Mouse (Mus musculus) heart, embryonic 11.5 days (tissue): ENCODE data around the gene Ralgps1. TPM values are rescaled to one million over a fixed set of nuclear protein-coding genes. Genes with fewer than 3 reads are reported as not detected.
A peak's percentile ranks its signal among the peaks of the same experiment; 100 is the strongest.

Source experiments
- ATAC-seq: fragments of 200-750 bp; cut with Nextera tagmentation; replicated peaks from 2 replicates; pipeline ENCODE4 v1.8.0; 2017; ENCODE audit warnings: moderate library complexity; ENCODE audit not compliant: insufficient number of reproducible peaks, low FRiP score, low TSS enrichment
- H3K27ac ChIP-seq: fragments of 300-500 bp; sonication (generic); 2 replicates; pipeline ENCODE4 v1.5.1; 2014; ENCODE audit warnings: mild to moderate bottlenecking, low read depth, low read length
- H3K27me3 ChIP-seq: fragments of 300-500 bp; sonication (generic); 2 replicates; pipeline ENCODE4 v1.6.1; 2014; ENCODE audit warnings: mild to moderate bottlenecking, low read length, mixed read lengths; ENCODE audit not compliant: control insufficient read depth, insufficient read depth
- H3K36me3 ChIP-seq: fragments of 300-500 bp; sonication (generic); 2 replicates; pipeline ENCODE4 v1.6.1; 2014; ENCODE audit warnings: mild to moderate bottlenecking, low read length, moderate library complexity, mixed read lengths; ENCODE audit not compliant: control insufficient read depth, insufficient read depth
- H3K4me1 ChIP-seq: fragments of 300-500 bp; sonication (generic); 2 replicates; pipeline ENCODE4 v1.6.1; 2014; ENCODE audit warnings: low read length; ENCODE audit not compliant: control insufficient read depth, insufficient read depth
- H3K4me2 ChIP-seq: fragments of 300-500 bp; sonication (generic); 2 replicates; pipeline ENCODE4 v1.6.1; 2014; ENCODE audit warnings: mild to moderate bottlenecking, moderate library complexity
- H3K4me3 ChIP-seq: fragments of 300-500 bp; sonication (generic); 2 replicates; pipeline ENCODE4 v1.5.1; 2014; ENCODE audit warnings: low read depth, low read length
- H3K9ac ChIP-seq: fragments of 300-500 bp; sonication (generic); 2 replicates; pipeline ENCODE4 v1.6.1; 2014; ENCODE audit warnings: mild to moderate bottlenecking, low read depth, low read length, moderate library complexity
- H3K9me3 ChIP-seq: fragments of 300-500 bp; sonication (generic); replicated peaks from 2 replicates; pipeline ENCODE4 v1.6.1; 2016; ENCODE audit warnings: low read length; ENCODE audit not compliant: control insufficient read depth
- WGBS: fragments of 180-500 bp; shearing (Covaris S2); extraction: QIAGEN DNeasy Blood & Tissue Kit; methylation state at CpG from one replicate; pipeline ENCODE4 v1.1.7; 2014; ENCODE audit not compliant: insufficient replicate concordance; 5-methylcytosine and 5-hydroxymethylcytosine counted together
- polyA plus RNA-seq: library from polyadenylated mRNA; unstranded; fragments of >200 nt; fragmentation: Nextera tagmentation; extraction: Ambion mirVana; gene quantifications from 2 replicates; pipeline ENCODE4 v1.2.1, GENCODE M21; 2014

Ralgps1 gene
- polyA plus RNA-seq, 1 experiment from 2014 or later = 6.6 TPM

DNA sequence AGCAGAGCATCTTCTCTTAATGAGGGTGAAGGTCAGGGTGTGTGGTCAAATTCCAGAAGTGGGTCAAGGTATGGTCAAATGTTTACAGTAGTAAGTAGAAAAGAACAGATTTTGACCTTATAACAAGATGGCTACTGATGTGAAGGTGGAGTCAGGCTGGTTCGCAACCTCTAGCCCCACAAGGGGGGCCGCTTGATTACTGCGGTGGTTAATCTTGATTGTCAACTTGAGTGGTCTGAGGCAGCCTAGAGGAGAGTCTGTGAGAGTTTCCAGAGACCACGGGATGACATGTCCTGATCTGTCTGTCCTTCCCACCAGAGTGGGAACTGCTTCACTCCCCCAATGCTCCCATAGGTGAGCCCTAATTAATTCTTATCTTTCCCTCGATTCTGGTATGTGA is 29.3 kb upstream of the Ralgps1 start:
- 47% methylated on average over 5 of the region's 5 CpGs for WGBS
- H3K27me3 ChIP-seq = no peaks in the 10 kb centered on the region
- H3K27ac ChIP-seq = no peak overlapping the region
- H3K4me1 ChIP-seq = peaks cover 6% of the 10 kb centered on the region; the same call in 1 of the 2 replicates
- no peak overlapping the region for H3K4me3 ChIP-seq
- H3K9ac ChIP-seq = no peak overlapping the region
- H3K4me2 ChIP-seq = no peak overlapping the region
- no peaks in the 10 kb centered on the region for H3K9me3 ChIP-seq
- H3K36me3 ChIP-seq = no peaks in the 10 kb centered on the region
- ATAC-seq = no peak

DNA sequence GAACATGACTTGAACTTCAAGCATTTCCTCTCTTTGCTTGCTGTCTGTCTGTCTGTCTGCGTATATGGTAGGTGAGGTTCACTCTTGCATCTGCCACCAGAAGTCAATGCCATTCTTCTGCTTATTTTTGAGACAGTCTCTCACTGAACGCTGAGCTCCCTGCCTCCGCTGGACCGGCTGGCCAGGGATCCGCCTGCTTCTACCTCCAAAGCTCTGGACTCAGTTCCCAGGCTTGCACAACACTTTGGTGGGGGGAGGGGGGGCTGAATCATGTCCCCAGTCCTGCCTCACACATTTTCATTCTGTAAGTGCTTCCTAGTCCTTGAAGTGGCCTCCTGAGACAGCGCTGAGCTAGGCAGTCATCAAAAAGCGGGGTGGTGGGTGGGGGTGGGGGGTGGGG is 27.8 kb upstream of the Ralgps1 start:
- Histone ChIP-seq H3K27me3 (no peaks in the 10 kb centered on the region), H3K4me3 (no peak overlapping the region), H3K4me2 (no peak overlapping the region), H3K36me3 (no peaks in the 10 kb centered on the region), H3K27ac (no peak overlapping the region), H3K9me3 (no peaks in the 10 kb centered on the region), H3K4me1 (peaks cover 6% of the 10 kb centered on the region; the same call in 1 of the 2 replicates), H3K9ac (no peak overlapping the region)
- WGBS = 71% methylated on average over 6 of the region's 7 CpGs
- no peak for ATAC-seq

DNA sequence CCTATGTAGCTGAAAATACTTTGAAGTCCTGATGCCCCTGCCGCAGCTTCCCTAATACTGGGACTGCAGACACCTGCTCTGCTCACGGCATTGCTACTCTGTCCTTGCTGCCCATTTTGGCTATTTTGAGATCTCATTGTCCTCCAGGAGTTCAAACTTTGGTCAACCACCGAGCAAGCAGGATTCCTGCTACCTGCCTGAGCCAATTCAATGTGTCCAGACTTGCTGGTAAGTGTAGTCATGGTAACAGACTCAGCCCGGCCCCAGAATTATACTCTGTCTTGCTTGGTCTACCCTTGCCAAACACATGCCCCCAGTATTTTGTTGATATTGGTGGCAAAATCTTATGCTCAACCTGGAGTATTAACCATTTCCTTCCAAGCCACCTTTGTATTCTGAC is 25.8 kb upstream of the Ralgps1 start:
- Histone ChIP-seq H3K27ac (no peak overlapping the region), H3K4me1 (no peaks in the 10 kb centered on the region), H3K4me2 (no peak overlapping the region), H3K36me3 (no peaks in the 10 kb centered on the region), H3K9me3 (no peaks in the 10 kb centered on the region), H3K9ac (no peak overlapping the region), H3K27me3 (no peaks in the 10 kb centered on the region), H3K4me3 (no peak overlapping the region)
- no peak for ATAC-seq
- WGBS = 66% methylated on average over 4 of the region's 4 CpGs

DNA sequence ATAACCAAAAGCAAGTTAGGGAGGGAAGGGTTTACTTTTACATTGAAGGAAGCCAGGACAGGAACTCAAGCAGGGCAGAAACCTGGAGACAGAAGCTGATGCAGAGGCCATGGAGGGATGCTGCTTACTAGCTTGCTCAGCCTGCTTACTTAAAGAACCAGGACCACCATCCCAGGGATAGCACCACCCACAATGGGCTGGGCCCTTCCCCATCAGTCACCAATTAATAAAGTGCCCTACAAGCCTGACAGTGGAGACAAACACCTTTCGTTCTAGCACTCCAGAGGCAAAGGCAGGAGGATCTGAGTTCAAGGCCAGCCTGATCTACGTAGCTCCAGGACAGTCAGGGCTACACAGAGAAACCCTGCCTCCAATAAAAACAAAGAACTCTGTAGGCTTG is 23.8 kb upstream of the Ralgps1 start:
- Histone ChIP-seq H3K36me3 (no peaks in the 10 kb centered on the region), H3K4me1 (no peaks in the 10 kb centered on the region), H3K27me3 (no peaks in the 10 kb centered on the region), H3K4me2 (no peak overlapping the region), H3K9me3 (no peaks in the 10 kb centered on the region), H3K4me3 (no peak overlapping the region), H3K27ac (no peak overlapping the region), H3K9ac (no peak overlapping the region)
- 78% methylated on average over 2 of the region's 2 CpGs for WGBS
- ATAC-seq = no peak

DNA sequence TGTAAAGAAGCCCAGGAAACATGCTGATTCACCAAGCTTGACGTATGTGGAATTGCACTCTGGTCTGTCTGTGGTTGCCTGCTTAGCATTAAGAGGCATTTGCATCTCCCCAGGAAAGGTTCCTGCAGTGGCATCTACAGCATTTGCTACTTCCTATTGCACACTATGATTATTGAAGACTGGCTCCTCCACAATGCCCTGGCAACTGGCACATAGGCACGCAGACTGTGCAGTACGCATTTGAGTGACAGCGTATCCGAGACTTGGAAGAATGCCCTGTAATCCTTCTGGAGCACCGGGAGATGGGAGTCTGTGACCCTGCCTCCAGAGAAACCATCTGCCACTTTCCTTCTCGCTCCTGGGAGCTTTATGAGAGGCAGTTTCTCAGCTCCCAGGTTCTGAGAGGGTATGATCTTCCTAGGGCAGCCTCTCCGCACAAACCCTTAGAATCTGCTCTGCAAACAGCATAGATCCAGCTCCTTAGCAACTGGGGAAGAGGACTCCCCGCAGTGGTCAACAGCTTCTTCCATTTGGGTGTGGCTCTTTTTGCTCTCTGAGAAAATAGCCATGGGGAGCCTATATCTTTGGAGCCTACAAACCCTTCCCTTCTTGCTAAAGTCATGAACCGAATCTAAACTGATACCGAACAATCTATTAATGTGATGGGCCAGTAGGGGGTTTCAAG is 22.8 kb upstream of the Ralgps1 start:
- no peak overlapping the region for H3K9ac ChIP-seq
- no peaks in the 10 kb centered on the region for H3K9me3 ChIP-seq
- H3K4me3 ChIP-seq = no peak overlapping the region
- H3K27ac ChIP-seq = no peak overlapping the region
- H3K36me3 ChIP-seq = no peaks in the 10 kb centered on the region
- no peaks in the 10 kb centered on the region for H3K4me1 ChIP-seq
- H3K27me3 ChIP-seq = no peaks in the 10 kb centered on the region
- no peak overlapping the region for H3K4me2 ChIP-seq
- WGBS = 73% methylated on average over 11 of the region's 11 CpGs
- ATAC-seq = no peak

DNA sequence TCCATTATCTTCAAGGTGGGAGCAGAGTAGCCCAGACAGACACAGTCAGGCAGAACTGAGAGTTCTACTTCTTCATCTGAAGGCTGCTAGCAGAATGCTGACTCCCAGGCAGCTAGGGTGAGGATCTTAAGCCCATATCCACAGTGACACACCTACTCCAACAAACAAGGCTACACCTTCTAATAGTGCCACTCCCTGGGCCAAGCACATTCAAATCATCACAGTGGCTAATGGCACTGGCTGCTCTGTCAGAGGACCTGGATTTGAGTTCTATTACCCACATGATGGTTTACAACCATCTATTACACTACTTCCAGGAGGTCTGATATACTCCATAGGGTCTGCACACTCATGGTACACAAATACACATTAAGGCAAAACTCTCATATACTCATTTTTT is 21.7 kb upstream of the Ralgps1 start:
- ATAC-seq = no peak
- Histone ChIP-seq H3K4me1 (no peaks in the 10 kb centered on the region), H3K36me3 (no peaks in the 10 kb centered on the region), H3K9me3 (no peaks in the 10 kb centered on the region), H3K9ac (no peak overlapping the region), H3K4me3 (no peak overlapping the region), H3K4me2 (no peak overlapping the region), H3K27me3 (no peaks in the 10 kb centered on the region), H3K27ac (no peak overlapping the region)

DNA sequence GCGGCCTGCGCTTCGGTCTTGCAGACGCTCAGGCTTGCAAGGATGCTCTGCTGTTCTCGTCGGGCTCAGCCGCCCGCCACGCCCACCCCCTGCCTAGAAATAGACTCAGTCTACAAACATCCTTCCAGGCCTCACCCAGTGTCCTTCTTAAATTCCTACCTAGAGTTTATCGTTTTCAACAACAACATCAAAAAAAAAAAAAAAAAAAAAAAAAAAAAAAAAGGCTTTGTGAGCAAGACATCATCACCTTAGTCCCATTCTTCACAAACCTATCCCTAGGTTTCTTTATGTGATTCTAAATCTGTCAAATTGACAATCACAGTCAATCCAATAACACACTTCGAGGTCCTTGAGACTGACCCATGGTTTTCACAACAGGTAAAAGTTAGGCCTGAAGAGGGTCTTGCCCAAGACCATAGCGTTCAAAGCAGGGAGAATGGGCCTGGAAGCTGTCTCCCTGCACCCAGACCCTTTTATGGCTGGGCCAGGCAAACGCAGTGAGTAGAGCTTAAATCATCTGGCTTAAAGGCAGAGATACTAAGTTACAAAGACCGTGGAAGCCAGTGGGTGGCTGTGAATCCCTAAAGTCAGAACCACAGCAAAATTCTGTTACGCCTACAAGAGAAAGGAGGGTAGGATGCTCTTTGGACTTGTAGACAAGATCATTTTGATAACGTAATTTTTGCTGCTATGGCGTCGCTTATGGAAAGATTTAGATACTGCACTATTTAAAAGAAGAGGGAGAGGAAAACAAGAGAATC is 542 bp upstream of the Ralgps1 start:
- H3K4me1 ChIP-seq = peaks cover 4% of the 10 kb centered on the region; the same call in 1 of the 2 replicates
- no peak for ATAC-seq
- H3K27me3 ChIP-seq = no peaks in the 10 kb centered on the region
- H3K9me3 ChIP-seq = no peaks in the 10 kb centered on the region
- H3K27ac ChIP-seq = no peak overlapping the region
- 29% methylated on average over 18 of the region's 18 CpGs for WGBS
- H3K9ac ChIP-seq = no peak overlapping the region; the same call in 1 of the 2 replicates
- H3K4me2 ChIP-seq = peak overlapping the region; percentile 72
- no peaks in the 10 kb centered on the region for H3K36me3 ChIP-seq
- H3K4me3 ChIP-seq = peak overlapping the region; percentile 67

DNA sequence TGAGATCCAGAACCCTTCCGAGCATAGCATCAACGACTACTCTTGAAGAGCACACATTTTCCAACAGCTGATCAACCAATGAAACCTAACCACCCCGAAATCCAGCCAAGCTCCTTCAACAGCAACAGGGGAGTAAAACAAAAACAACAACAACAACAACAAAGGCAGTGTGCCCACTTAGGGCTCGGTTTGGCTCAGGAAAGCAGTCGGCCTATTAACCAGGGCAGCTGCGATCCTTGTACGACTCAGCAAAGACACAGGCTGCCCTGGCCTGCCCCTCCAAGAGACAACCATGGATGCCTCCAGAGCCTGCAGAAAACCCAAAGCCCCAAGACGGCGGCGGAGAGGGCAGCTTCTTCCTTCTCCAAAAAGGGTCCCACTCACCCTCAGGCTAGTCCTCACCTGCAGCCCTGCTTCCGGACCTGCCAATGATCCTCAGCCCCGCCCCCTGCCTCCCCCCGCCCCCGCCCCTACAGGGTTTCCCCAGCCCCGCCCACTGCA is 960 bp downstream of the Ralgps1 start:
- Histone ChIP-seq H3K4me1 (peaks cover 4% of the 10 kb centered on the region; the same call in 1 of the 2 replicates), H3K4me2 (peak overlapping the region; percentile 72), H3K9ac (no peak overlapping the region), H3K27me3 (no peaks in the 10 kb centered on the region), H3K9me3 (no peaks in the 10 kb centered on the region), H3K36me3 (no peaks in the 10 kb centered on the region), H3K4me3 (peak overlapping the region; percentile 67), H3K27ac (no peak overlapping the region)
- peak; percentile 21; the same call in 1 of the 2 replicates for ATAC-seq
- WGBS = 17% methylated on average over 11 of the region's 15 CpGs
